Mouse (Mus musculus): Measurements from ENCODE around the gene Chrdl2.

GRCm38 (mm10) chr7:100003781-100004180 is 2.2 kb upstream of the Chrdl2 start:
- TF ChIP-seq CTCF (IDR thresholded peaks at IDR 0.05; ENCODE audit: low read depth) (peak; percentile 58), EP300 (IDR thresholded peaks at IDR 0.05; ENCODE audit: low read depth) (no peak)

All from liver, embryonic 14.5 days (tissue).